Mouse (Mus musculus) midbrain, embryonic 14.5 days (tissue): ENCODE measurements at regions not wholly inside any gene's neighbourhood (a gene's known extent, or its start where the extent isn't known, plus 50 kb on each side); places are given as distances from the start of the nearest gene placed in this dataset.

Experiments
- ATAC-seq: fragments of 200-750 bp; cut with Nextera tagmentation; 2 replicates; pipeline ENCODE4 v1.8.0; 2017; ENCODE audit warnings: moderate number of reproducible peaks, moderate library complexity; ENCODE audit not compliant: low FRiP score, low TSS enrichment
- DNase-seq: peaks from one replicate; pipeline ENCODE4 v3.0.0-alpha.2; 2015
- H3K27ac ChIP-seq: fragments of 300-500 bp; sonication (generic); replicated peaks from 2 replicates; pipeline ENCODE4 v1.5.1; 2014; ENCODE audit warnings: mild to moderate bottlenecking, low read depth, low read length, moderate library complexity
- H3K27me3 ChIP-seq: fragments of 300-500 bp; sonication (generic); 2 replicates; pipeline ENCODE4 v1.6.1; 2014; ENCODE audit warnings: low read length, control low read depth, mixed read lengths; ENCODE audit not compliant: control insufficient read depth, insufficient read depth
- H3K36me3 ChIP-seq: fragments of 300-500 bp; sonication (generic); 2 replicates; pipeline ENCODE4 v1.6.1; 2014; ENCODE audit warnings: low read length, control low read depth; ENCODE audit not compliant: control insufficient read depth, insufficient read depth
- H3K4me1 ChIP-seq: fragments of 300-500 bp; sonication (generic); 2 replicates; pipeline ENCODE4 v1.6.1; 2014; ENCODE audit warnings: mild to moderate bottlenecking, antibody characterized with exemption, low read length, control low read depth; ENCODE audit not compliant: control insufficient read depth, insufficient read depth
- H3K4me2 ChIP-seq: fragments of 300-500 bp; sonication (generic); 2 replicates; pipeline ENCODE4 v1.6.1; 2014; ENCODE audit warnings: mild to moderate bottlenecking, low read length, moderate library complexity
- H3K4me3 ChIP-seq: fragments of 300-500 bp; sonication (generic); replicated peaks from 2 replicates; pipeline ENCODE4 v1.5.1; 2014; ENCODE audit warnings: low read depth, low read length
- H3K9ac ChIP-seq: fragments of 300-500 bp; sonication (generic); replicated peaks from 2 replicates; pipeline ENCODE4 v1.6.1; 2014; ENCODE audit warnings: mild to moderate bottlenecking, low read length, moderate library complexity
- H3K9me3 ChIP-seq: fragments of 300-500 bp; sonication (generic); 2 replicates; pipeline ENCODE4 v1.6.1; 2016; ENCODE audit warnings: low read length, control low read depth, mixed read lengths; ENCODE audit not compliant: control insufficient read depth
- WGBS: fragments of 180-500 bp; shearing (Covaris S2); extraction: QIAGEN DNeasy Blood & Tissue Kit; methylation state at CpG from one replicate; pipeline ENCODE4 v1.1.7; 2014; 5-methylcytosine and 5-hydroxymethylcytosine counted together

DNA sequence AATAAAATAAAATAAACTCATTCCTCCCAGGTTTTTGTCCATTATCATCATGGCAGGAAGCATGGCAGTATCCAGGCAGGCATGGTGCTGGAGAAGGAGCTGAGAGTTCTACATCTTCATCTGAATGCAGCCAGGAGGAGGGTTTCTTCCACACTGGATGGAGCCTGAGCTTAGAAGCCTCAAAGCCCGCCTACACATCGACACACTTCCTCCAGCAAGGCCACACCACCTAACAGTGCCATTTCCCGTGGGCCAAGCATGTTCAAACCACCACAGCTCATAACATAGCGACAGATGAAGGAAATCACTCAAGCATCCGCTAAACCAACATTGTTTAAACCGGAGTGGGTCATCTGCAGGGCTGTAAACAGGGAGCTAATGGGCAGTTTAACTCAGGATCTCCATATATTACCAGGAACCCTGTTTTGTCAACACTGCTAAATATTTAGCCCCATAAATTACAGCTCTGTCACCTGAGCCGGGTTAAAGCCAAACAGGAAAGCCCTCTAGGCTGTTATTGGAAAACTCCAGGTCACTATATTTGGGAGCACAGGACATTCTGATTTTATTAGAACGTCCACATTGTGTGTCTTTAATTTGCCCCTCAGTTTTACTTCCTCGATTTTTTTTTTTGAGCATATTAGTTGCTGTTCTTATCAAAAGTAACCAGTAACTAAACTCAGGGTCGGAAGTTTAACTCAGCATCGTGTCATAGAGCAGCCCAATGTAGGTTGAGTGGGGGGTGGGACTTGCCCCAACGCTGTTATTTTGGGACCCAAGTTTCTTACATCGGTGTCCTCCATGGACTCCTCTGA, 77.9 kb upstream of the Cpm start:
- Histone ChIP-seq H3K9me3 (no peaks in the 10 kb centered on the region), H3K27me3 (no peaks in the 10 kb centered on the region), H3K4me2 (no peak overlapping the region), H3K4me1 (no peaks in the 10 kb centered on the region), H3K27ac (no peak overlapping the region), H3K4me3 (no peak overlapping the region), H3K9ac (no peak overlapping the region), H3K36me3 (no peaks in the 10 kb centered on the region)
- 87% methylated on average over 13 of the region's 13 CpGs for WGBS
- no peak for ATAC-seq
- DNase-seq, result no peak

DNA sequence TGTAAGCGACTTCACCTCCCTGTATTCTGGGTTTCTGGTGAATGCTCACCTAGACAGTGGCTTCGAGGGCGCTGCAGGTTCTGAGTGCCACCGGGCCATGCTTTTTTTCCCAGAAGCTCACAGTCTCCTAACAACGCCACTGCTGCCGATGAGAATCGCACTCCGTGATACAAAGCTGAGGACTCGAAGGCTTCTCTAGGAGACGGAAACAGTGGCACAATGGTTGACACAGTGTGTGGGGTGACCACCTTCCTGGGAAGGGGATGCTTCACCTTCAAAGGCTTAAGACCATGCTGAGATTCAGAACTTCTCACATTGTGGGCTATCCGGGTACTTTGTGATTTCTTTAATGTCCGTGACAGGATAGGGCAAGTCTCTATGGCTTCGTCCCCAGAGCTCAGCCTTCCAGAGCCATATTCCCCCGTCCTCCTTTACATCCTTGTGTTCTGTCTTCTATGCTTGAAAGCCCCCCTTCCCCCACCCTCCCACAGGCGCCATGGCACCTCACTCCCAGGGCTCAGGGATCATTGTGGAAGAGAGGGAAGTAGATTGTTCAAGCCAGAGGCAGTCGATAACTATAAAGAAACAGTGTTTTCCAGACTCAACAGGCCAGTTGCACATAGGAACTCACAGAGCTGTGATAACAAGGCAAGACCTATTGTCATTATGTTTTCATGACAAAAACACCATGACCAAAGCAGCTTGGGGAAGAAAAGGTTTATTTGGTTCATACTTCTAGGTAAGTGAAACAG, 79.3 kb upstream of the Cpm start:
- Histone ChIP-seq H3K4me2 (no peak overlapping the region), H3K4me1 (no peaks in the 10 kb centered on the region), H3K36me3 (no peaks in the 10 kb centered on the region), H3K4me3 (no peak overlapping the region), H3K27me3 (no peaks in the 10 kb centered on the region), H3K9me3 (no peaks in the 10 kb centered on the region), H3K27ac (no peak overlapping the region), H3K9ac (no peak overlapping the region)
- ATAC-seq (no peak), DNase-seq (no peak)
- 68% methylated on average over 16 of the region's 16 CpGs for WGBS

DNA sequence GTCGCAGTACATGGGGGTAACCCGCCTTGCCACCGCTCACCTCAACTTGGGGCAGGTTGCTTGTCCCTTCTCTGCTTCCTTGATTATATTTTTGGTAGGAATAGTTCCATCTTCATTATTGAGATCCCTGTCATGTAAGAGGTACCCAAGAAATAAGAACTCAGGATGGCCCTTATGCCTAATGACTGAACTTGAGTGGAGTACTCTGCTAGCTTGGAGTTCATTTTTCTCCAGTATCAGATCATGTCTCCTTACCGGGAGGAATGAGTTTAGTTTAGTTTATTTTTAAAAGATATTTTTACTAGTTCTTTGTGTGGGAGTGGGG, 79.8 kb upstream of the Cpm start:
- DNase-seq (no peak), ATAC-seq (no peak)
- H3K27ac ChIP-seq, result no peak overlapping the region
- no peaks in the 10 kb centered on the region for H3K27me3 ChIP-seq
- H3K4me3 ChIP-seq, result no peak overlapping the region
- no peaks in the 10 kb centered on the region for H3K9me3 ChIP-seq
- WGBS, result 96% methylated on average over 4 of the region's 4 CpGs
- H3K9ac ChIP-seq, result no peak overlapping the region
- H3K4me2 ChIP-seq, result no peak overlapping the region
- no peaks in the 10 kb centered on the region for H3K36me3 ChIP-seq
- H3K4me1 ChIP-seq, result no peaks in the 10 kb centered on the region

DNA sequence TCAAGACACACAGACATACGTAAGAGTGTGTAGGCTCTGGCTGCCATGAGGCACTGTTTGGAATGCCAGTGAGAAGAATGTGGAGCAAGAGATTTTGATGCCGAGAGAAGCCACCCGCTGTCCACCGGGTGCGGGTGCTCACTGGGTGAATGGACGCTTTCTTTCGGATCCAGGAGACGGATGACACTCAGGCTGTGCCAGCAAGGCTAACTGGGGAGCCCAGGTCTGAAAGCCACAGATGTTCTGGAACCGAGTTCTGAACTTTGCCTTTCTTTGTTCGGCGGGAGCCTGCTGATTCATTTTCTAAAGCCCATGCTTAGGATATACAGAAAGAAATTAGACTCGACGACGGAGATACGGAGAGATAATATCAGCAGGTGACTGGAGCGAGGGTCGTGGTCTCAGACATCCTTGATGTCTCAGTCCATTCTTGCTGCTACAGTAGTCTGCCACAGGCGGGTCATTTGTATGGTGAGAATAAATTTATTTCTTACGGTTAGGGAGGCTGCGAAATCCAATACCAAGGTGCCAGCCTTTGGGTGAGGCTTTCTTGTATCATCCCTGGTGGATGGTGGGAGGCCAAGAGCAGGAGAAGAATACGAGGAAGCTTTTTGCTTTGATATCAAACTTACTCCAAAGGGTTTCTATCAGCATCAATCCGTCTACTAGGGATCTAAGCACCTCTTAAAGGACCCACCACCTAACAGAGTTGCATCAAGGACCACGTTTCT, 80.4 kb upstream of the Cpm start:
- WGBS, result 90% methylated on average over 23 of the region's 23 CpGs
- no peak for DNase-seq
- ATAC-seq, result no peak
- Histone ChIP-seq H3K4me2 (no peak overlapping the region), H3K4me3 (no peak overlapping the region), H3K27me3 (no peaks in the 10 kb centered on the region), H3K36me3 (no peaks in the 10 kb centered on the region), H3K27ac (no peak overlapping the region), H3K9me3 (no peaks in the 10 kb centered on the region), H3K9ac (no peak overlapping the region), H3K4me1 (no peaks in the 10 kb centered on the region)

DNA sequence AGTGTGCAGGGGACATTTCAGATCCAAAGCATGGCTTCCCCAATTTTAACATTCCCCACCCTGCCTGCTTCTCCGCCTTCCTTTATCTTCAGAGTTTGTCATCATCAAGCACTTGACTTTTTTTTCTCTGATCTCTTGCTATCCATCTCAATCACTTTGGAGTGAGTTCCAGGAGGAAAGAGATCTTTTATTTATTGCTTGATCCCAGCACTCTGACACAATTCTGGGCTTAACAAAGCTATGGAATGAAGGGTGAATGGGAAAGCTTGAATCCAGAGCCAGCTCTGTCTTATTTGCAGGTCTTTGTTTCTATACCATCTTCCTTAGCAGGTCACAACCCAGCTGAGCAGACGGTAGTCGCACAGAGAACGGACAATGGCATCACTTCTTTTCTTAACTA, 81.0 kb upstream of the Cpm start:
- ATAC-seq (no peak), DNase-seq (no peak)
- no peaks in the 10 kb centered on the region for H3K36me3 ChIP-seq
- no peaks in the 10 kb centered on the region for H3K9me3 ChIP-seq
- no peaks in the 10 kb centered on the region for H3K27me3 ChIP-seq
- WGBS, result 95% methylated on average over 4 of the region's 4 CpGs
- no peak overlapping the region for H3K4me3 ChIP-seq
- H3K4me1 ChIP-seq, result no peaks in the 10 kb centered on the region
- H3K27ac ChIP-seq, result no peak overlapping the region
- H3K4me2 ChIP-seq, result no peak overlapping the region
- no peak overlapping the region for H3K9ac ChIP-seq

DNA sequence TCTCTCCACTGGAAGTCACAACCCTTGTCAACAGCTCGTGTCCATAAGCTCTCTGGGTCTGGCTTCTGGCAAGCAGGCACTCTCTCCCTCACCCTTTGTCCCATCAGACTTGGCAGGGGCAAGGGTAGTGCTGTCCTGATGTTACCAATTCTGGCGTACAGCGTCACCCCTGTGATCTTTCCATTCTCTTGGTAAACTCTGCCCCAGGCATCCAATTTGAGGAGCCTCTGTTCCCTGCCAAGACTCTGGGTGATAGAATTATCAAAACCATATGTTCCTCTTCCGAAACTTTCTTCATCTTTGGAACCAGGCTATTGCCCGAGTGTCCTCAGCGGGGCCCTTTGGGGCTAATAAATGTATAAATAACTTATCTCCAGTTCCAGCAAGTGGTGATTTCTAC, 82.0 kb upstream of the Cpm start:
- H3K27me3 ChIP-seq, result no peaks in the 10 kb centered on the region
- H3K36me3 ChIP-seq, result no peaks in the 10 kb centered on the region
- WGBS, result 80% methylated on average over 6 of the region's 6 CpGs
- no peak overlapping the region for H3K9ac ChIP-seq
- DNase-seq (no peak), ATAC-seq (no peak)
- H3K27ac ChIP-seq, result no peak overlapping the region
- no peaks in the 10 kb centered on the region for H3K9me3 ChIP-seq
- no peak overlapping the region for H3K4me3 ChIP-seq
- H3K4me1 ChIP-seq, result no peaks in the 10 kb centered on the region
- no peak overlapping the region for H3K4me2 ChIP-seq

DNA sequence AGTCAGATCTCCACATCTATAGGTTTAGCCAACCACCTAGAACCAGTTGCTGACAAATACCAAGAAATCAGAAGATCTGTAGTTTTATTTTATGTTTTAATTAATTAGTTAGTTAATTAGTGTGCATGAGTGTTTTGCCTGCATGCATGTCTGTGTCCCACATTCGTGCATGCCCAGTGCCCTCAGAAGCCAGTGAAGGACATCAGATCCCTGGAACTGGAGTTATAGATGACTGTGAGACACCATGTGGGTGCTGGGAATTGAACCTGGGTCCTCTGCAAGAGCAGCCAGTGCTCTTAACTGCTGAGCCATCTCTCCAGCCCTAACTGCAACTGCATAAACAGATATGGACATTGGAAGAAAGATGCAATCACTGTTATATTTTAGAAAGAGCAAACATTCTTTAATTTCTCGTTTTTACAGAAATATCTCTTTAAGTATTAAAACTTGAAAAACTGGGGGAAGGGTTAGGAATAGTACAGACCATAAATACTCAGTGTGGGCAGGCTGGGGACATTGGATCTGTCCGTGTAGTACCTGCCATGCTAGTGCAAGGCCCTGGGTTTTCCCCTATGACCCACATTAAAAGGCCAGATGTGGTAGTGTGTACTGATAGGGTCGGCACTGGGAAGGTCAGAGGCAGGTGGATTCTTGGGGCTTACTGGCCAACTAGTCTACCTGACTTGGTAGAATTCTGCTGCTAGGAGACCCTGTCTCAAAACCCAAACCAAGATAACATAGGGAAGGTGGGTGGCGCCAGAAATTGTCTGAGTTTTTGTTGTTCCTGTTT, 83.3 kb upstream of the Cpm start:
- H3K9ac ChIP-seq, result no peak overlapping the region
- no peak for DNase-seq
- no peaks in the 10 kb centered on the region for H3K9me3 ChIP-seq
- ATAC-seq, result no peak
- H3K36me3 ChIP-seq, result no peaks in the 10 kb centered on the region
- H3K4me1 ChIP-seq, result no peaks in the 10 kb centered on the region
- H3K4me3 ChIP-seq, result no peak overlapping the region
- H3K27ac ChIP-seq, result no peak overlapping the region
- H3K4me2 ChIP-seq, result no peak overlapping the region
- 93% methylated on average over 5 of the region's 5 CpGs for WGBS
- H3K27me3 ChIP-seq, result no peaks in the 10 kb centered on the region

DNA sequence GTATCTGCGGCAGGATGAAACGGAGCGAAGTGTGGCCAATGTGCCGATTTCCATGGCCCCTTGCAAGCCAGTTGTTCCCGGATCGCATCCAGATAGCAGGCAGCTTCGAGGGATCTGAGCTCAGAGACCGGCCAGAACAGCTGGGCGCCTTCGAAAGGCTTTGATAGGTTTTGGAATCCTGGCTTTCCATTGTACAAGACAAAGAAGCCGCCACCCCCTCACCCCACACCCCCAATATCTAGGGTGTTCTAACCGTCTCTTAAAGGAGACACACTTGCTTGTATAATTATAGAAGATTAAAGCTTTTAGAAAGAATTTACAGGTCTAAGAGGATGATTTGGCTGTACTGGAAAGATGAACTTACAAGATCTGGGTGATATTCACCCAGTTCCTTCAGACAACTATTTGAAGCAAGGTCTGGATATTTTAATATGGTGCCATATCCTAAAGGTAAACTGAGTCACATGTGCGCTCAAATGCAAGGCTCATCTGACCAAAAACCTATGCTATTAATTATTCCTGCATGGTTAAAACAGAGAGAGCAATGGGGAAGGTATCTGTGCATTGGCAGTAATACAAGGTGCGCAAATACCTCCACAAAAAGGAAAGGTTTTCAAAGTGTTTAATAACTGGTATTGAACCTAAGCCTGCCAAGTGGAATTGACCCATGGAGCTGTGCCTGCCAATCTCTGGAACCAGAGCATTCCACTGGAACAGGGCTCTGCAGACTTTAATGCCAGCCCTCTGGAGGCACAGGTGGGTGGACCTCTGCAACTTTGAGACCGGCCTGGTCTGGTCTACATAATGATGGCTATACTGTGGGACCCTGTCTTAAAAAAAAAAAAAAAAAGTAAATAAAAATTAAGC, 84.4 kb upstream of the Cpm start:
- no peaks in the 10 kb centered on the region for H3K27me3 ChIP-seq
- no peak overlapping the region for H3K4me3 ChIP-seq
- DNase-seq (peak; percentile 48), ATAC-seq (no peak)
- H3K9me3 ChIP-seq, result no peaks in the 10 kb centered on the region
- 35% methylated on average over 15 of the region's 15 CpGs for WGBS
- no peaks in the 10 kb centered on the region for H3K4me1 ChIP-seq
- H3K9ac ChIP-seq, result no peak overlapping the region
- H3K27ac ChIP-seq, result no peak overlapping the region
- H3K36me3 ChIP-seq, result no peaks in the 10 kb centered on the region
- peak overlapping the region; percentile 13 for H3K4me2 ChIP-seq
